ENCODE assay signal across 8 mouse cellular contexts in genomic region chr8:64732596-64732995, GRCm38 (mm10). TPM values are rescaled to one million over a fixed set of nuclear protein-coding genes. Genes with fewer than 3 reads are reported as not detected.
A peak's percentile ranks its signal among the peaks of the same experiment; 100 is the strongest.
DNase-seq lines count a peak whose midpoint lies in the region; ATAC-seq lines count a peak whose summit lies in the region.
"Had no signal": no experiment of that assay in that cellular context is flagged by ENCODE, and none has a peak within 500 bp of the region (broad histone marks: within the 10 kb centered on the region; RNA-seq: fewer than 3 reads in every experiment).

No protein-coding gene starts in this region.

- H3K4me3 ChIP-seq in lung, embryonic 16.5 days (ENCODE audit: low read length), result peak overlapping the region; percentile 75
- peak overlapping the region; percentile 78 for H3K4me3 ChIP-seq in forebrain, embryonic 11.5 days (ENCODE audit: low read depth, low read length)
- H3K4me3 ChIP-seq in limb, embryonic 13.5 days, result peak overlapping the region; percentile 81
- H3K4me3 ChIP-seq in stomach, embryonic 14.5 days (ENCODE audit: low read depth, low read length), result peak overlapping the region; percentile 58

- peaks cover 11% of the 10 kb centered on the region; the same call in 1 of the 2 replicates for H3K4me1 ChIP-seq in lung, embryonic 16.5 days (replicated peaks; ENCODE audit: control insufficient read depth, insufficient read depth, low read length)
- 0 out of 2 replicates have a peak, but pooled peaks cover 2% of the 10 kb centered on the region for H3K4me1 ChIP-seq in forebrain, embryonic 11.5 days (replicated peaks; ENCODE audit: control insufficient read depth, insufficient read depth, low read length)
- H3K4me1 ChIP-seq in limb, embryonic 13.5 days, result peaks cover 13% of the 10 kb centered on the region
- peaks cover 3% of the 10 kb centered on the region; the same call in 1 of the 2 replicates for H3K4me1 ChIP-seq in stomach, embryonic 14.5 days (ENCODE audit: control insufficient read depth, insufficient read depth, low read length)

- DNase-seq in lung, postnatal 4 days, result no peak
- DNase-seq in forebrain, embryonic 11.5 days (ENCODE audit: low spot score), result no peak
- no peak for DNase-seq in adrenal gland, postnatal 10 days
- no peak for DNase-seq in adrenal gland, postnatal 4 days (ENCODE audit: low spot score in 2 of 2)
- DNase-seq: left cerebral cortex, postnatal 4 days had no signal

- no peak overlapping the region for H3K27ac ChIP-seq in lung, embryonic 16.5 days (ENCODE audit: low read length)
- H3K27ac ChIP-seq in forebrain, embryonic 11.5 days (ENCODE audit: low read depth, low read length), result 0 out of 2 replicates have a peak overlapping the region, but pooled peaks have one; percentile 18
- 0 out of 2 replicates have a peak overlapping the region, but pooled peaks have one; percentile 15 for H3K27ac ChIP-seq in limb, embryonic 13.5 days
- no peak overlapping the region for H3K27ac ChIP-seq in stomach, embryonic 14.5 days (ENCODE audit: low read length)

- H3K27me3 ChIP-seq in lung, embryonic 16.5 days (ENCODE audit: control insufficient read depth, insufficient read depth, low read depth, low read length), result no peaks in the 10 kb centered on the region
- H3K27me3 ChIP-seq in forebrain, embryonic 11.5 days (ENCODE audit: control insufficient read depth, insufficient read depth, low read length), result no peaks in the 10 kb centered on the region
- H3K27me3 ChIP-seq in limb, embryonic 13.5 days, result no peaks in the 10 kb centered on the region
- no peaks in the 10 kb centered on the region for H3K27me3 ChIP-seq in stomach, embryonic 14.5 days (ENCODE audit: control insufficient read depth, insufficient read depth, low read length)

- ATAC-seq in lung, embryonic 16.5 days (ENCODE audit: low read depth), result no peak
- no peak for ATAC-seq in forebrain, embryonic 11.5 days (replicated peaks; ENCODE audit: low FRiP score)
- ATAC-seq in limb, embryonic 13.5 days (ENCODE audit: low FRiP score, low read depth), result no peak
- ATAC-seq in stomach, embryonic 14.5 days (ENCODE audit: insufficient number of reproducible peaks, insufficient read depth, low FRiP score, low read depth), result no peak

- peak overlapping the region; percentile 71 for H3K9ac ChIP-seq in lung, embryonic 16.5 days (ENCODE audit: low read length)
- peak overlapping the region; percentile 76 for H3K9ac ChIP-seq in forebrain, embryonic 11.5 days (ENCODE audit: low read length)
- H3K9ac ChIP-seq in limb, embryonic 13.5 days, result peak overlapping the region; percentile 70
- peak overlapping the region; percentile 38; the same call in 1 of the 2 replicates for H3K9ac ChIP-seq in stomach, embryonic 14.5 days (replicated peaks; ENCODE audit: low read depth, low read length)

- H3K9me3 ChIP-seq in lung, embryonic 16.5 days (ENCODE audit: control insufficient read depth, low read length), result no peaks in the 10 kb centered on the region
- H3K9me3 ChIP-seq in forebrain, embryonic 11.5 days (ENCODE audit: control insufficient read depth, low read length), result no peaks in the 10 kb centered on the region
- no peaks in the 10 kb centered on the region for H3K9me3 ChIP-seq in limb, embryonic 13.5 days
- H3K9me3 ChIP-seq in stomach, embryonic 14.5 days (ENCODE audit: control insufficient read depth, low read depth, low read length), result no peaks in the 10 kb centered on the region

- whole genome bisulfite sequencing in lung, embryonic 16.5 days, result 8% methylated on average over 9 of the region's 9 CpGs
- WGBS in forebrain, embryonic 11.5 days, result 17% methylated on average over 9 of the region's 9 CpGs
- WGBS in limb, embryonic 13.5 days, result 10% methylated on average over 9 of the region's 9 CpGs
- WGBS in stomach, embryonic 14.5 days, result 8% methylated on average over 9 of the region's 9 CpGs

- peak overlapping the region; percentile 78 for H3K4me2 ChIP-seq in lung, embryonic 16.5 days (ENCODE audit: low read depth, low read length)
- H3K4me2 ChIP-seq in forebrain, embryonic 11.5 days (ENCODE audit: low read depth, low read length, severe bottlenecking), result peak overlapping the region; percentile 76
- peak overlapping the region; percentile 81 for H3K4me2 ChIP-seq in limb, embryonic 13.5 days (replicated peaks)
- peak overlapping the region; percentile 79 for H3K4me2 ChIP-seq in stomach, embryonic 14.5 days (replicated peaks; ENCODE audit: low read depth, low read length)

- H3K36me3 ChIP-seq in lung, embryonic 16.5 days (ENCODE audit: control insufficient read depth, insufficient read depth, low read length), result peaks cover 6% of the 10 kb centered on the region; the same call in 1 of the 2 replicates
- H3K36me3 ChIP-seq in forebrain, embryonic 11.5 days (ENCODE audit: control insufficient read depth, insufficient read depth, low read length), result peaks cover 9% of the 10 kb centered on the region; the same call in 1 of the 2 replicates
- peaks cover 18% of the 10 kb centered on the region for H3K36me3 ChIP-seq in limb, embryonic 13.5 days
- H3K36me3 ChIP-seq in stomach, embryonic 14.5 days (ENCODE audit: control insufficient read depth, insufficient read depth, low read length), result peaks cover 14% of the 10 kb centered on the region

RNA-seq across cellular contexts. Expression of gene Msmo1, which starts 1.0 kb away (rescaled TPM):
- polyA plus RNA-seq in lung, embryonic 16.5 days (2015; fragmentation: Nextera tagmentation; extraction: Ambion mirVana), result 44.1 and 47.5 TPM in 2 replicates
- polyA plus RNA-seq in forebrain, embryonic 11.5 days (2014; fragmentation: Nextera tagmentation; extraction: Ambion mirVana), result 205 and 208 TPM in 2 replicates
- polyA plus RNA-seq in limb, embryonic 13.5 days (2015; fragmentation: Nextera tagmentation; extraction: Ambion mirVana), result 80.1 and 83.5 TPM in 2 replicates
- polyA plus RNA-seq in stomach, embryonic 14.5 days (2014; fragmentation: Nextera tagmentation; extraction: Ambion mirVana), result 138 and 171 TPM in 2 replicates
- 10 to 100 TPM; 29.4 to 57.0 TPM for total RNA-seq in adrenal gland, postnatal 10 days (2021)
- total RNA-seq in adrenal gland, postnatal 4 days (2021), result 10 to 100 TPM; 44.3 to 46.1 TPM

RNA-seq across cellular contexts. Expression of gene Cpe, which starts 39.7 kb away (rescaled TPM):
- polyA plus RNA-seq in lung, embryonic 16.5 days (2015; fragmentation: Nextera tagmentation; extraction: Ambion mirVana), result 48.4 and 49.1 TPM in 2 replicates
- 260 and 266 TPM in 2 replicates for polyA plus RNA-seq in forebrain, embryonic 11.5 days (2014; fragmentation: Nextera tagmentation; extraction: Ambion mirVana)
- polyA plus RNA-seq in limb, embryonic 13.5 days (2015; fragmentation: Nextera tagmentation; extraction: Ambion mirVana), result 245 and 250 TPM in 2 replicates
- 149 and 175 TPM in 2 replicates for polyA plus RNA-seq in stomach, embryonic 14.5 days (2014; fragmentation: Nextera tagmentation; extraction: Ambion mirVana)
- 100 to 1,000 TPM; 345 to 374 TPM for total RNA-seq in adrenal gland, postnatal 10 days (2021)
- 100 to 1,000 TPM; 515 to 519 TPM for total RNA-seq in adrenal gland, postnatal 4 days (2021)

Comparison
In these comparisons a context has a peak if more than half of its experiments do, and no peak if none do; other contexts are left out.
1. H3K27ac ChIP-seq: peak in forebrain, embryonic 11.5 days (single experiment) and limb, embryonic 13.5 days (single experiment); none in lung, embryonic 16.5 days (single experiment) and stomach, embryonic 14.5 days (single experiment).
2. Peak in every context shown above with its lines, with median percentiles within 50 percentile points of each other: H3K4me2 ChIP-seq, H3K4me3 ChIP-seq and H3K9ac ChIP-seq.